Mouse (Mus musculus) mature B cell (primary cell): ENCODE results near the gene Coq8b.

Experiments used
- in situ Hi-C: fragments of 300-500 bp; cut with MboI; formaldehyde crosslinking; loops from 2 replicates; pipeline ENCODE4 v1.14.3; 2019

Coq8b gene

GRCm38 (mm10) chr7:27306161-27307160 is 73.6 kb downstream of the Coq8b start:
- in situ Hi-C loops: no loop called here

- in situ Hi-C loops: no loop called here
These were observed 74.7 kb downstream of the Coq8b start for GRCm38 (mm10) chr7:27307551-27307950.
